Mouse (Mus musculus) liver, embryonic 15.5 days (tissue): ENCODE results near the gene Kdr. TPM values are rescaled to one million over a fixed set of nuclear protein-coding genes. Genes with fewer than 3 reads are reported as not detected.

ENCODE experiments used
- ATAC-seq: fragments of 200-750 bp; cut with Nextera tagmentation; 2 replicates; pipeline ENCODE4 v1.8.0; 2017; ENCODE audit warnings: moderate number of reproducible peaks, mild to moderate bottlenecking, moderate library complexity; ENCODE audit not compliant: insufficient read depth
- H3K27ac ChIP-seq: fragments of 300-500 bp; sonication (generic); replicated peaks from 2 replicates; pipeline ENCODE4 v1.5.1; 2015; ENCODE audit warnings: mild to moderate bottlenecking, inconsistent platforms
- H3K27me3 ChIP-seq: fragments of 300-500 bp; sonication (generic); 2 replicates; pipeline ENCODE4 v1.6.1; 2015; ENCODE audit warnings: mild to moderate bottlenecking, inconsistent platforms
- H3K36me3 ChIP-seq: fragments of 300-500 bp; sonication (generic); replicated peaks from 2 replicates; pipeline ENCODE4 v1.6.1; 2015; ENCODE audit warnings: moderate library complexity, mild to moderate bottlenecking, inconsistent platforms
- H3K4me1 ChIP-seq: fragments of 300-500 bp; sonication (generic); replicated peaks from 2 replicates; pipeline ENCODE4 v1.6.1; 2015; ENCODE audit warnings: inconsistent platforms
- H3K4me2 ChIP-seq: fragments of 300-500 bp; sonication (generic); 2 replicates; pipeline ENCODE4 v1.6.1; 2015; ENCODE audit warnings: moderate library complexity, mild to moderate bottlenecking, inconsistent platforms
- H3K4me3 ChIP-seq: fragments of 300-500 bp; sonication (generic); replicated peaks from 2 replicates; pipeline ENCODE4 v1.5.1; 2015; ENCODE audit warnings: mild to moderate bottlenecking, inconsistent platforms
- H3K9ac ChIP-seq: fragments of 300-500 bp; sonication (generic); 2 replicates; pipeline ENCODE4 v1.6.1; 2015; ENCODE audit warnings: moderate library complexity, mild to moderate bottlenecking, inconsistent platforms
- H3K9me3 ChIP-seq: fragments of 300-500 bp; sonication (generic); replicated peaks from 2 replicates; pipeline ENCODE4 v1.6.1; 2016; ENCODE audit warnings: inconsistent platforms
- WGBS: fragments of 180-500 bp; shearing (Covaris S2); methylation state at CpG from one replicate; pipeline ENCODE4 v1.1.7; 2015; ENCODE audit warnings: mixed read lengths; ENCODE audit not compliant: insufficient replicate concordance; 5-methylcytosine and 5-hydroxymethylcytosine counted together
- polyA plus RNA-seq: library from polyadenylated mRNA; unstranded; fragments of >200 nt; fragmentation: Nextera tagmentation; extraction: Ambion mirVana; gene quantifications from 2 replicates; pipeline ENCODE4 v1.2.1, GENCODE M21; 2015

Gene Kdr
- polyA plus RNA-seq, result 8.0 and 8.7 TPM in 2 replicates

GRCm38 (mm10) chr5:75978374-75979100 lies at the start of gene Kdr:
Gene Kdr, minus strand, starts transcription at chr5:75978458.
- Histone ChIP-seq H3K27me3 (peaks cover 86% of the 10 kb centered on the region), H3K4me3 (peak within 1 kb of the TSS; percentile 55), H3K4me2 (peak within 1 kb of the TSS; percentile 67), H3K27ac (no peak within 1 kb of the TSS), H3K4me1 (peaks cover 13% of the 10 kb centered on the region; the same call in 1 of the 2 replicates), H3K36me3 (no peaks in the 10 kb centered on the region), H3K9me3 (no peaks in the 10 kb centered on the region), H3K9ac (no peak within 1 kb of the TSS)
- WGBS, result 2% methylated on average over 37 of the region's 37 CpGs
- ATAC-seq, result peak; percentile 61

GRCm38 (mm10) chr5:76026805-76027204 lies 48.5 kb upstream of the Kdr start:
- H3K9ac ChIP-seq, result no peak overlapping the region
- H3K4me1 ChIP-seq, result no peaks in the 10 kb centered on the region
- H3K4me3 ChIP-seq, result no peak overlapping the region
- H3K27ac ChIP-seq, result no peak overlapping the region
- H3K9me3 ChIP-seq, result no peaks in the 10 kb centered on the region
- 67% methylated on average over 6 of the region's 6 CpGs for WGBS
- no peaks in the 10 kb centered on the region for H3K36me3 ChIP-seq
- no peak for ATAC-seq
- peaks cover 6% of the 10 kb centered on the region; the same call in 1 of the 2 replicates for H3K27me3 ChIP-seq
- no peak overlapping the region for H3K4me2 ChIP-seq

- ATAC-seq, result no peak
- Histone ChIP-seq H3K4me3 (no peak overlapping the region), H3K4me1 (no peaks in the 10 kb centered on the region), H3K9ac (no peak overlapping the region), H3K27ac (no peak overlapping the region), H3K36me3 (no peaks in the 10 kb centered on the region), H3K27me3 (peaks cover 6% of the 10 kb centered on the region; the same call in 1 of the 2 replicates), H3K4me2 (no peak overlapping the region), H3K9me3 (no peaks in the 10 kb centered on the region)
- WGBS, result 37% methylated on average over 4 of the region's 4 CpGs
Measured at GRCm38 (mm10) chr5:76025996-76026665, 47.9 kb upstream of the Kdr start.

- WGBS, result 16% methylated on average over 14 of the region's 14 CpGs
- H3K4me3 ChIP-seq, result no peak overlapping the region
- no peak overlapping the region for H3K4me2 ChIP-seq
- peaks cover 6% of the 10 kb centered on the region; the same call in 1 of the 2 replicates for H3K27me3 ChIP-seq
- no peak overlapping the region for H3K27ac ChIP-seq
- H3K36me3 ChIP-seq, result no peaks in the 10 kb centered on the region
- ATAC-seq, result no peak
- no peaks in the 10 kb centered on the region for H3K9me3 ChIP-seq
- no peaks in the 10 kb centered on the region for H3K4me1 ChIP-seq
- no peak overlapping the region for H3K9ac ChIP-seq
Measured at GRCm38 (mm10) chr5:76023011-76023773, 44.9 kb upstream of the Kdr start.

GRCm38 (mm10) chr5:76022436-76022835 lies 44.2 kb upstream of the Kdr start:
- no peak overlapping the region for H3K4me3 ChIP-seq
- no peaks in the 10 kb centered on the region for H3K36me3 ChIP-seq
- H3K27me3 ChIP-seq, result peaks cover 6% of the 10 kb centered on the region; the same call in 1 of the 2 replicates
- no peak overlapping the region for H3K27ac ChIP-seq
- H3K9ac ChIP-seq, result no peak overlapping the region
- 56% methylated on average over 6 of the region's 6 CpGs for WGBS
- no peaks in the 10 kb centered on the region for H3K4me1 ChIP-seq
- no peak overlapping the region for H3K4me2 ChIP-seq
- ATAC-seq, result no peak
- no peaks in the 10 kb centered on the region for H3K9me3 ChIP-seq

GRCm38 (mm10) chr5:76018321-76018720 lies 40.1 kb upstream of the Kdr start:
- Histone ChIP-seq H3K27me3 (peaks cover 6% of the 10 kb centered on the region; the same call in 1 of the 2 replicates), H3K4me2 (no peak overlapping the region), H3K9ac (no peak overlapping the region), H3K4me1 (no peaks in the 10 kb centered on the region), H3K9me3 (no peaks in the 10 kb centered on the region), H3K36me3 (no peaks in the 10 kb centered on the region), H3K4me3 (no peak overlapping the region), H3K27ac (no peak overlapping the region)
- 54% methylated on average over 5 of the region's 5 CpGs for WGBS
- ATAC-seq, result no peak

GRCm38 (mm10) chr5:76016086-76016485 lies 37.8 kb upstream of the Kdr start:
- no peaks in the 10 kb centered on the region for H3K27me3 ChIP-seq
- H3K36me3 ChIP-seq, result no peaks in the 10 kb centered on the region
- H3K27ac ChIP-seq, result no peak overlapping the region
- no peak overlapping the region for H3K4me3 ChIP-seq
- H3K4me1 ChIP-seq, result no peaks in the 10 kb centered on the region
- H3K9me3 ChIP-seq, result no peaks in the 10 kb centered on the region
- H3K9ac ChIP-seq, result no peak overlapping the region
- H3K4me2 ChIP-seq, result no peak overlapping the region
- 33% methylated on average over 8 of the region's 8 CpGs for WGBS
- no peak for ATAC-seq

GRCm38 (mm10) chr5:76013881-76014431 lies 35.7 kb upstream of the Kdr start:
- H3K27ac ChIP-seq, result no peak overlapping the region
- ATAC-seq, result no peak

GRCm38 (mm10) chr5:76006403-76006802 lies 28.1 kb upstream of the Kdr start:
- Histone ChIP-seq H3K4me1 (no peaks in the 10 kb centered on the region), H3K9me3 (no peaks in the 10 kb centered on the region), H3K4me3 (no peak overlapping the region), H3K27ac (no peak overlapping the region), H3K36me3 (no peaks in the 10 kb centered on the region), H3K27me3 (0 out of 2 replicates have a peak, but pooled peaks cover 5% of the 10 kb centered on the region), H3K9ac (no peak overlapping the region), H3K4me2 (no peak overlapping the region)
- WGBS, result 64% methylated on average over 7 of the region's 7 CpGs
- no peak for ATAC-seq

More at GRCm38 (mm10) chr5:76013881-76014431, 35.7 kb upstream of the Kdr start:
- Histone ChIP-seq H3K27me3 (no peaks in the 10 kb centered on the region), H3K36me3 (no peaks in the 10 kb centered on the region), H3K9me3 (no peaks in the 10 kb centered on the region), H3K4me3 (no peak overlapping the region), H3K9ac (no peak overlapping the region), H3K4me2 (no peak overlapping the region), H3K4me1 (no peaks in the 10 kb centered on the region)
- 38% methylated on average over 7 of the region's 7 CpGs for WGBS

- H3K27ac ChIP-seq, result no peak overlapping the region
- no peaks in the 10 kb centered on the region for H3K36me3 ChIP-seq
- no peaks in the 10 kb centered on the region for H3K4me1 ChIP-seq
- WGBS, result 62% methylated on average over 8 of the region's 8 CpGs
- H3K9me3 ChIP-seq, result no peaks in the 10 kb centered on the region
- no peak overlapping the region for H3K4me3 ChIP-seq
- ATAC-seq, result no peak
- no peaks in the 10 kb centered on the region for H3K27me3 ChIP-seq
- no peak overlapping the region for H3K9ac ChIP-seq
- H3K4me2 ChIP-seq, result no peak overlapping the region
Measured at GRCm38 (mm10) chr5:75990212-75990611, 12.0 kb upstream of the Kdr start.

- H3K27ac ChIP-seq, result no peak overlapping the region
- 66% methylated on average over 8 of the region's 8 CpGs for WGBS
- H3K36me3 ChIP-seq, result no peaks in the 10 kb centered on the region
- no peak overlapping the region for H3K4me2 ChIP-seq
- H3K4me1 ChIP-seq, result no peaks in the 10 kb centered on the region
- H3K4me3 ChIP-seq, result no peak overlapping the region
- no peak for ATAC-seq
- H3K9ac ChIP-seq, result no peak overlapping the region
- peaks cover 5% of the 10 kb centered on the region; the same call in 1 of the 2 replicates for H3K27me3 ChIP-seq
- no peaks in the 10 kb centered on the region for H3K9me3 ChIP-seq
Measured at GRCm38 (mm10) chr5:75987530-75987929, 9.3 kb upstream of the Kdr start.
